Mouse (Mus musculus) layer of hippocampus, postnatal 25 days (tissue): ENCODE measurements around the gene Olfr851. TPM values are rescaled to one million over a fixed set of nuclear protein-coding genes. Genes with fewer than 3 reads are reported as not detected.

Experiments
- DNase-seq, 2 experiments: peaks; one replicate each; pipeline ENCODE4 v3.0.0; 2022; ENCODE audit warnings: mixed read lengths in 2 of 2, low spot score in 1 of 2; ENCODE audit errors: extremely low spot score in 1 of 2
- total RNA-seq, 2 experiments: library from RNA; stranded (reverse); gene quantifications; 2 replicates each; pipeline ENCODE4 v1.2.3; 2021

The Olfr851 gene
- not detected for total RNA-seq

DNA sequence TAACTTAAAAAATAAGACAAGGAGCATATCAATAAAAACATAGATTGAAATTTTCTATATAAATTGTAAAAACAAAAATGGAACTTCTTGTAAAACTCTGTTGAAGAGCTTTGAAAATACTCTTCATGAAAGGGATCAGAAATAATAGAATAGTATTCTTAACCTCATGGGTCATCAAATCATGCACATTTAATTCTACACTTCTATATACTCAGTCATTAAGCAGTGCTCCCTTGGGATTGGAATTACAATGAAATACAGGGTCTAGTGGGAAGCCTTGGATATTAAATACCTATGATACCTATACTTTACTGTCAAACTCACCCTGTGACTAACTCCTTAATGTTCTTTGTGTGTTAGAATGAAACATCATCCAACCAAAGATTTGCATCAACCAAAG, at the start of gene Olfr851:
Gene Olfr851, plus strand, starts transcription at position 301 of the 400 bp plus-strand sequence.
- DNase-seq: no peak

DNA sequence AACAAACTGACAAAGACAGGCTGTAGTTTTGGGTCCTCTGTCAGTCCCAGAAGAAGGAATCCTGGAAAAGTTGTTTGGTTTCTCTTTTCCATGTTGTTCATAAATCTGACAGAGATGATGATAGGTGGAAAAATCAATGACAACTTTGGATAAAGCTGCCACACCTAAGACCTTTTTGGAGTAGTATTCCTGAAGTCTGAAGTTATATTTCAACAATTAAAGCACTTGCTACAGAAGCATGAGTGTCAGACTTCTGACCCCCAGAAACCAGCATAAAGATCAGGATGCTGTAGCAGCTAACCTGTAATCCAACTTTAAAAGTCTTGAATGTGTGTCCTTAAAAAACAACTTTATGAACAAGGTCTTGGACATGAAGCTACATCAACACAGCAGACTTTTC, 14.9 kb upstream of the Olfr851 start, which contains the start of gene Olfr850:
Gene Olfr850, minus strand, starts transcription at position 101 of the 400 bp plus-strand sequence.
- no peak for DNase-seq

DNA sequence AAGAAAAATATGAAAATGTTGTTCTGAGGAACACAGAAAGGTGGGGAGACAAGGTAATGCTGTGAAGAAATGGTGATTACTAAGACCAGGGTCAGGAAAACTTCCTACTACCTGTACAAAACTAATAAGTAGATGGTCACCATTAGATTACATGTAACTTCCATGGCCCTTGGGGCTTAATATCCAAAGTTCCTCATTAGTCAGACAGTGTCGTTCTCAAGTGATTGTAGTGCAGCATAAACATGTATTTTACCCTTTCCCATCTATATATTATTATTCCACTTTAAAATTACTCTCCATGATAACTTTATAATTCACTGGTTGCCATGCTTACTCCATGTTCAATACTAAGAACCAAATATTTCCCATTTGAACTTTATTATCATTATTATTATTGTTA, 47.9 kb downstream of the Olfr851 start, which contains the start of gene Olfr853:
Gene Olfr853, minus strand, starts transcription at position 101 of the 400 bp plus-strand sequence.
- DNase-seq: no peak

Other genes with a start within 250 kb of the Olfr851 start
- gene Olfr843, start 241.3 kb upstream of the Olfr851 start, total RNA-seq: not detected
- gene Olfr844, start 176.9 kb upstream of the Olfr851 start, total RNA-seq: not detected
- not detected for gene Olfr845, start 156.8 kb upstream of the Olfr851 start, total RNA-seq
- gene Olfr846, start 129.3 kb upstream of the Olfr851 start, total RNA-seq: not detected
- not detected for gene Olfr847, start 114.6 kb upstream of the Olfr851 start, total RNA-seq
- gene Olfr849, start 53.0 kb upstream of the Olfr851 start, total RNA-seq: not detected
- gene Olfr850, start 15.0 kb upstream of the Olfr851 start, total RNA-seq: not detected
- gene Olfr853, start 47.8 kb downstream of the Olfr851 start, total RNA-seq: not detected
- gene Olfr854, start 74.1 kb downstream of the Olfr851 start, total RNA-seq: not detected
- gene Olfr855, start 89.3 kb downstream of the Olfr851 start, total RNA-seq: not detected
- gene Zfp317, start 128.8 kb downstream of the Olfr851 start, total RNA-seq: 10 to 100 TPM; 20.7 to 21.7 TPM
- gene Olfr857, start 216.1 kb downstream of the Olfr851 start, total RNA-seq: not detected